Mouse (Mus musculus): ENCODE measurements at regions not wholly inside any gene's neighbourhood (a gene's known extent, or its start where the extent isn't known, plus 50 kb on each side); places are given as distances from the start of the nearest gene placed in this dataset.
A peak's percentile ranks its signal among the peaks of the same experiment; 100 is the strongest.

DNA sequence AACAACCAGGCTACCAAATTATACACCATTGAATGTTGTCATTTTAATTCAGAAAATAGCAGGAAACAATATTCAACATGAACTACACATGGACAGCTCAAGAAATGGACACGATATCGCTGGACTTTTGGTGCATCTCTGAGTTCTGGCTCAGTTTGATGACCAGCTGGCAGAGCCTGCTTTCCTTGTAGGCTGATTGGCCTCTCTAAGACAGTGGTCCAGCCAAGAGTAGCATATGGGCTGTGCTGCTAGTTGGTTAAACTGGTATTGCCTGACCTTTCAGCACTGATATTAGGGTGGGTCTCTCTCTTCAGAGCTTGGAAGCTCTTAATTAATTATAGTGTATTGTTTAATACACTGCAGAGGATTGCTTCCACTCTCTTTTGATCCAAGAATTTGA, 705.8 kb upstream of the Ddx18 start:
- no peak for DNase-seq

DNA sequence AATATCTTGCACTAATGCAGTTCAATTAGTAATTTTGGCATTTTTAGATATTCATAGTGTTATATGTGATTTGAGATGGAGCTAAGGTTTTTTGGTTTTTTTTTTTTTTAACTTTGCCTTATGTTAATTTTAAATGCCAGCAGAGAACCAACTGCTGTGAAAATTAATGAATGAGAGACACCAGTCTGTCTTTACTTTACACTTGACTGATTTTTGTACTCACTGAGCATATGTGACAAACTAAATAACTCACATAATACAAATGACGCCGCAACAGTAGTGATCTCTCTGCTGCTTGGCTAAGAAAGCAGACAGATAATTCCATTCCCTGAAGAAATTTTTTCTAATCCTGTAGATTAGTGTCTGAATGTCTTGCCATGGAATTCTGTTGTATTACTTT, 675.2 kb upstream of the Ddx18 start:
- DNase-seq: no peak

DNA sequence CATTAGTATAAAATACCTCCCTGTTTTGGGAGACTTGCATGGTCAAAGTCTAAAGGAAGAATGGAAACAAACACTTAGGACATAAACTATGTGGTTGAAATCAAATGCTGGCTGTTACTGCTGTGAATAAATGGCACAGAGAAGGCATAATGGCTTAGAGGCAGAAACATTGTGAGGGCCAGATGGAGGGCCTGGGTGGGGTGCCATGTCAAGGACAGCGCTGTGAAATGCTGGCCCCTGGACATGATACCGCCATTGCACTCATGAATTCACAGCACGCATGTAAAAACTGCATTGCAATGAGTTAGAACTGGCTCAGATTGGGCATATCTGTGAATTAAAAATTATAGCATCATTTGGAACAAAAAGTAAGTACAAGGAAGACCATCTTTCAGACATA, 673.7 kb upstream of the Ddx18 start:
- DNase-seq: no peak

DNA sequence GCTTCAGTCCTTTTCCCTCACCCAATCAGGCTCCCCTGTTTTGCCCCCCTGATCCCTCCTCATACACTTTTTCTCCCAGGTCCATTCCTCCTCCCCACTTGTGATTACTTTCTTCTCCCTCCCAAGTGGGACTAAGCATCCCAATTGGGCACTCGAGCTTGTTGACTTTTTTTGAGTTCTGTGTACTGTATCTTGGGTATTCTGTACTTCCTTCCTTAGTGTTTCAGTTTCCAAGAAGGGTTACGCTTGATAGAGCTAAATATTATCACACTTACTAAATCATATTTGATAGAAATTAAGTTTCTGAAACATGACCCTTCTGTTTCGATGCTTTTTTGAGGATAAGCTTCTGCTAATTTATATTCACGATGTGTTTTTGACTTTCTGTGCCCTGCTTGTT, 662.7 kb upstream of the Ddx18 start:
- no peak for DNase-seq

DNA sequence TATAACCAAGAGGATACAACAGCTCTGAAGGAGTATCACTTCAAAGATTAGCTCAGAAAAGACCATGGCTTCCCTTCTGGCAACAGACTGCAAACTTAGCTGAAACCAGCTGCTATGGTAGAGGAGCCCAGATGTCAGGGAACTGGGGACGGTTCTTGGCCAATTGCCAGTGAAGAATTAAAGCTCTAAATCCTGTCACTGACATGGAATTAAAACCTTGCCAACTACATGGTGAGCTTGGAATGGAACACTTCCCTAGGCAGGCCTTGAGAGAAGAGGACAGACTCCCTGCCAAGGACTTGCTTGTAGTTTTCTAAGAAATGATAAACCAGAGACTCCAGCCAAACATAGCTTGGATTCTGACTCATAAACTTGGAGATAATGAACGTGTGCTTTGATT, 644.7 kb upstream of the Ddx18 start:
- peak; percentile 5 for DNase-seq

DNA sequence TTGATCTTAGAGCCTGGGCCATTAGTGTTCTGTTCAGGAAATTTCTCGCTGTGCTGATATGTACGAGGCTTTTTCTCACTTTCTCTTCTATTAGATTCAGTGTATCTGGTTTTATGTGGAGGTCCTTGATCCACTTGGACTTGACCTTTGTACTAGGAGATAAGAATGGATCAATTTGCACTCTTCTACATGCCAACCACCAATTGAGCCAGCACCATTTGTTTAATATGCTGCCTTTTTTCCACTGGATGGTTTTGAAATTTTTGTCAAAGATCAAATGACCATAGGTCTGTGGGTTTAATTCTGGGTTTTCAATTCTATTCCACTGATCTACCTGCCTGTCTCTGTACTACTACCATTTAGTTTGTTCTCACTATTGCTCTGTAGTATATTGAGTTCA, 640.8 kb upstream of the Ddx18 start:
- no peak for DNase-seq

DNA sequence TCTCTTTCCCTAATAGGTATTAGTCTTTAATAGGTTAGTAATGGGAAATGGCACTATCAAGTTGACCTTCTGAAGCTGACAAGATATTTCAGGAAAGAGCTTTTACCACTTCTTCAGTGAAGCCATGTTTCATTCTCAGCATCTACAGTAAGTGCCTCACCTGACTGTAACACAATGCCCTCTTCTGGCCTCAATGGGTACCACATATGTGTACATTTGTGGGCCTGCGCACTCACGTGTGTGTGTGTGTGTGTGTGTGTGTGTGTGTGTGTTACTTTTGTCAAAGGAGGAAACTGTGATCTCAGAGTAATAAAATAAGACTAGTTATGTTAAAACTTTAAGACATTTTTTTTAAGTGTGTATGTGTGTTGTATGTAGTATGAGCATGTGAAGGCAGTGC, 601.8 kb upstream of the Ddx18 start:
- DNase-seq: peak; percentile 4

DNA sequence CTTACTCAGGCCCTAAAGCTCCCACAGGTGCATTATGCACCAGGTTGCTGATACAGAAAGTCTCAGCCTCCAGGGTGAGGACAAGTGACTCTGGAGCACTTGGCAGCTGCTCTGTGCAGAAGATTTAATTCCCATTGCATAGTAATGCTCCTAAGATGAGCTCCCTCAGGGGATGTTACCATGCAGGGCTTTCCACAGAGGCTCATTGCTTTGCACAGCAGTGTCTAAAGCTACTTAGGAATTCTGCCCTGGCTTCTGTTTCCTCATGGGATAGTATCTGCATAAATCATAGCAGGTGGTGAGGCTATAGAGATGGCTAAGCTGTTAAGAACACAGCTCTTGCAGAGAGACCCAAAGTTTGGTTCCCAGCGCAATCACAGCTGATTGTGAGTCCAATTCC, 594.0 kb upstream of the Ddx18 start:
- no peak for DNase-seq

DNA sequence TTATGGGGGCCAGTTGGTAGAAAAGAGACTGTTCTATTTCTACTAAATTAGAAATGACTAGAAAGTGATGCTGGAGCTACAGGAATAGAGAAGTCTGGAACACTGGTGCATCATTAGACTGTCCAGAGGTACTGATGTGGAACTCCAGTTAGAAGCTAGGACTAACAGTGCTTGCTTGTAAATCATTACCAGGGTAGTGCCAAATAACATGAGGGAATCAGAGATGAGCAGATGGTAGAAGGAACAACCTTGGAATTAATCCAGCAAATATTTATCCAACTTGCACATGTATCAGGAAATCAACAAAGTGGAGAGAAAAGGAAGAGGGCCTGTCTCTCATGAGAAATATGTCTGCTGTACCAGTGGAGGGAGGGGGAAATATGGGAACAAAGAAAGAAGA, 573.6 kb upstream of the Ddx18 start:
- no peak for DNase-seq

DNA sequence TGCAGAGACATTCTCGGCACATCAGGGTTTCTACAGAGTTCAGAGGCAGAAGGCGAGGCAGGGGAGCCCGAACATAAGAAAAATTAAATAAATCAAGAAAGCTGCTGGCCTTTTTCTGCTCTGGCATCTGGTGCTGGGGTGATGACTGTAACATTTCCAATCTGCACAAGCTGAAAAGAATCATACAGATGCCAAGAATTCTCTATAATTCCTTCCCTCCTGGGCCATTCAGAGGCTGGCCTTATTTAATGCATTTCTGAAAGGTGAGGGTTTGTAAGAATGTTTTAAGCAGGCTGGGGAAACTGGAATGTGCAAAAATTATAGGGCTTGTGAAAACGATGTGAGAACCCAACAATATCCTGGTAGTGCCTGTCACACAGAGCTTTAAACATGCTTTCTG, 556.2 kb upstream of the Ddx18 start:
- no peak for DNase-seq

DNA sequence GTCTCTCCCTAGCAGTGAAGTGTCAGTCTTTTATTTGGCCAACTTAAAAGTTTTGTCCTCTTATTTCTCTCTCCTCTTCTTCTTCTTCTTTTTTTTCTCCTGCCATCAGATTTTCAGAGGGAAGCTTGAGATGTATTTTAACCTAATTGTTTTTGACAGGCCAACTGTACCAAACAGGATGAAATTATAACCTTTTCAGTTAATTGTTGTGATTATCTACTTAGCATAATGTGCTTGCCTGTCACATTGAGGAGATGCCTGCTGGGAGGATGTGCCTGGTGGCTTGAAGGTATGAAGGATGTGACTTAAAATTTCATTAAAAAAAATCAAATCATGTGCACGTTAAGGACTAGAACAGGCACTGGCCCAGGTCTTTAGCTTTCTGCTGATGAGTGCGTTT, 527.9 kb upstream of the Ddx18 start:
- DNase-seq: no peak

DNA sequence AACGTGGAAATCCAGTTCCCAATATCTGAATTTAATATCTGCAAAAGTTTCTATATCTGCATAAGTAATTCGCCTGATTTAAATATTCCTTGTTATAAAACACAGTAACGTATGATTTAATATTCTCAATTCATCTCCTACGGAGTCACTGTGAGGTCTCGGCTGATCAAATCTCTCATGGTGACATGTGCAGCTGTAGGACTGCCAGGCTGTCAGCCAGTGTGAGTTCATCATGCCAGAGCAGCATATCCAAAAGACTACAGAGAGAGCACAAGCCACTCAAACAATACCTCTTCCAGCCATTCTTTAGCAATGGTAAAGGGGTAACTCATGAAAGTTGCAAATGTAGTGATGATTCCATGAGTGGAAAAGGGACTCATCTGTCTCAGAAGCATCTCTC, 514.7 kb upstream of the Ddx18 start:
- no peak for DNase-seq

DNA sequence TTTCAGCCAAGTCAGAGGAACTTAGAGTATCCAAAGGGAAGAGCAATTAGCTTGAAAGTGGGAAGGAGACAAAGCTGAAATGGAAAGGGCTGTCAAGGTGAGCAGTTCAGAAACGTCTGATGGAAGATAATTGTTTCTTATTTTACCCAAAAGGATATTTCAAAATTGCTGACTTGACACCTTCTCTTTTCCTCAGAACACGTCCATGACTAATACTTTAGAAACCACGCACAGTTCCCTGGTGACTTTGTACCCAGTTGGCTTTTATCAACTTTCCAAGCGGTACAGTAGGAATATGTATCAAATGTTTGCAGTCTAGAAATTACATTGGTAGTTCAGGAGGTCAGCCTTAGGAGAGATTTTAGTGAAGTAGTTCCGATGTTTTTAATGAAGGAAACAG, 508.3 kb upstream of the Ddx18 start:
- DNase-seq: no peak

DNA sequence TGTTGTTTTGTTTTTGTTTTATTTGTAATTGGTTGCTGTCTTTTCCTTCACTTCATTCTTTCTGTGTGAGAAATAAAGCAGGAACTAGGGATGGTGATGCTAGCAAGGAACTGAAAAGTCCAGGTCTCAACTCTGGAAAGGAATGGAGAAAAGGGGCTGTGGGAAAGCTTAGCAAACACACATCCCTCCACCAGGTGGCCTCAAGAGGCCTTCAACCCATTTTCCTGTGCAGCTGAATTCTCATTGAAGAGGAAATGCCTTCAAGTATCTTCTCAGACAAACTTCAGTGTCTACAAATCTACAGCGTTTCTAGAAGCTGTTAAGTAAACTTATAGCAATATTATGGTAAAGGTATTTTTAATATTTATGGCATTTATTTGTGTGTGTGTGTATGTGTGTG, 487.4 kb upstream of the Ddx18 start:
- no peak for DNase-seq

DNA sequence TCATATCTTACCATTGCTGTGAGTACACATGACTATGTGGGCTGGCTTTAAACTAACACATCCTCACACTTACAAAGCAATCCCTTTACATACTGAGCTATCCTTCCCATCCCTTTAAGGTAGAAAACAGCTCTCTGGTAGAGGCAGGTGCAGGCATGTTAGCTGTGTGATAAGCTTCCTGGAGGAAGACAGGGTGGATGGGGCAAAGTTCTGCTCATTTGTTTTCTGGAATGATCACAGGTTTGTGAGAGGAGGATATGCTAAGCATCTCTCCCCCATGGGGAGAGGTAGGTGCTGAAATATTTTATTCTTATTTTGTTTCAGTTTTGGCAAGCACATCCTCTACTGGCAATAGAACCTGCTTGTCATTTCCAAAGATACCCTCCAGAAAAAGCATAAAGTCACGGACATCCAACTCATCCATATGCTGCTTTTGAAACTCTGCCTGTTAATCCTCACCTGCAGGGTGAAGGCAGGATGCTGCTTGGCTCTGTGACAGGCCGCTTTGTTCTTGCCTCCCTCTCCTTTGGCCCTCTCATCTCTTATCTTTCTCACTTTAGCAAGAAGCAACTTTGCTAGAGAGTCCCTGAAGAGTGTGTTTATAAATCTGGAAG, 480.4 kb upstream of the Ddx18 start:
- DNase-seq: no peak

DNA sequence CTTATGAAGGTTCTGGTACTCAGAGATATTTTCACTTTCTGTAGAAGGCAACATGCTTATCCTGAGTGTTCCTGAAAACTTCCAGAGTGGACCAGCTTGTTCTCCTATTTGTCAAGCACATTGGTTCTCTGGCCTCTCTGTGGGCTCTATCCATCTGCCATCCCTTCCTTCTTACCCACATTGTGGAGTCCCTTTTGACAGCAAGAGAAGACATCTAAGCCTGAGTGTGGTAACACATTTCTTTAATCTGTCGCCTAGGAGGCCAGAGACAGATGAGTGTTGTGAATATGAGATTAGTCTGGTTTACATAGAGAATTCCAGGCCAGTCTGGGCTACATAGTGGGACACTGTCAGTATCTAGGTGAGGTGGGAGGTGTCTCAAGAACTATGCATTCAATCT, 476.1 kb upstream of the Ddx18 start:
- no peak for DNase-seq

DNA sequence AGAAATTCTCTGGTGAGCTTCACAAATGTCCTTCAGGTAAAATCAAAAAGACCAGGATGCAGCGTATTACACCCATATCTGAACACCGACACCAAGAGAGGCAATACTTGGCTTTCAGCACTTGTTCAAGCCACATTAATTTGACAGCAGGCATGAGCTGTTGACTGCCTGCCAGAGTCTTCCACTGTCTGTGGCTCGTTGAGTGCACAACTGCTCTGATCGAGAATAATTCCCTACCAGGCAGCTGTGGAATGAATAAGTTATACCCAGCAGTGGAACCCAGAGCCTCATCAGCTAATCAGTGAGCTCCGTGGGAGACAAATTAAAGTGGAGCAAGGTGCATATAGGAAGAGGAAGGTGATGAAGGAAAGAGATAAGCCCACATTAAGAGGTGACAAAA, 475.3 kb upstream of the Ddx18 start:
- DNase-seq: no peak

DNA sequence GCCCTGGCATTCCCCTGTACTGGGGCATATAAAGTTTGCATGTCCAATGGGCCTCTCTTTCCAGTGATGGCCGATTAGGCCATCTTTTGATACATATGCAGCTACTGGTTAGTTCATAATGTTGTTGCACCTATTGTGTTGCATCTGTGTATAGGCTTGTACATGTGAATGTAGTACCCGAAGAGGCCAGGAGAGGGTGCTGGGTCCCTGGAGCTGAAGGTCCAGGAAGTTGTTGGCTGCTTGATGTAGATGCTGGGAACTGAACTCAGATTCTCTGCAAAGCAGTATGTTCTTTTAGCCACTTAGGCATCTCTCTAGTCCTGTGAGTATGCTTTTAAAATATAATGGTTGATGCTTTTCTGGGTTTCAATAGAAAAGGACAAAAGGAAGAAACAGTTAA, 440.0 kb upstream of the Ddx18 start:
- DNase-seq: no peak

DNA sequence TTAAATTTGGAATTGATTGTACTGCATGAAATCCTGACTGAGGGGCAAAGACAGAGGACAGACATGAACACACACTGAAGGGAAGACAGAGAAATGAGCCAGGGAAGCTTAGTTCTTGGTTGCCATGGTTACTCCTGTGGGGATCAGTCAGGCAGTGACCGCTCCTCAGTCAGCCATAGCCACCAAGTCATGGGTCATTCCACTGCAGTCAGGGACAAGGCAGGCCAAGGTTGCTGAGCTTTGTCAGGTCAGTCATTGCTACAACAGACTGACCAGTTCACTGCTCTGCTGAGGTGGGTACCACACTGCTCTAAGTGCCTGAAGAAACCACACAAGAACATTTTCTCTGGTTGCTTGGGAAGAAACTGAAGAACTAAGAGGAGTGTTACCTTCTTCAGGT, 428.7 kb upstream of the Ddx18 start:
- no peak for DNase-seq

DNA sequence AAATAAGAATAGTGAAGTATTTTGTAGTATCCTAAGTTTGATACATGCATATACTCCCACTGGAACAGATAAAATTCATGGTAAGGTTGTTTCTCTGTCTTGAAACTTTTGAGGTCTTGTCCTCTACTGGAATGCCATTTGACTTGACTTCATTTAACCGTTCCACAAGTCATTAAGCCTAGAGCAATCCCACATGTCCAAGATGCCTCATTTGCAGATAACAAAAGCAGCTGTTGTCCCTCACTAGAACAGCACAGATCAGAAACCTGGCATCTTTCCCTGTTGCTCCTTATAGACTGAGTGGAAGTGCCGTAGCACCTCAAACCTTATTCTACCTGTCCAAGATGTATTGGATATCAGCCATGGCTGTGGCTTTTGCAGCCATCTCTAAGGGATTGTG, 422.9 kb upstream of the Ddx18 start:
- no peak for DNase-seq

DNA sequence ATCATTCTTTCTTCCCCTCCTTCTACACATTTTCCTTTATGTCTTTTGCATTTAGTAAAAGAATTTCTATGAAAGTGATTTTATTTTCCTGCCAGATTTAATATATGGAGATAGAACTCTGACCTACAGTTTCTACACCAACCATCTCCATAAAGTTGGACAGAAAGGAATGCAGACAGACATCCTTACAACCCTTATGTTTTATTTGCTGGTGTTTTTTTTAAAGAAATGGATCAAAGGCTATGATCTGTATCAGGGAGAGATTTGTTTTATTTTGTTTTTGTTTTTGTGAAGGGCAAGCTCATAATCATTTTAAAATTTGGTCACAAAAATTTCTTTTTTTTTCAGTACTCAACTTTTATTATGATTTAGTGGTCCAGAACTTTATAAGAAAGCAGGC, 391.2 kb upstream of the Ddx18 start:
- DNase-seq: no peak

DNA sequence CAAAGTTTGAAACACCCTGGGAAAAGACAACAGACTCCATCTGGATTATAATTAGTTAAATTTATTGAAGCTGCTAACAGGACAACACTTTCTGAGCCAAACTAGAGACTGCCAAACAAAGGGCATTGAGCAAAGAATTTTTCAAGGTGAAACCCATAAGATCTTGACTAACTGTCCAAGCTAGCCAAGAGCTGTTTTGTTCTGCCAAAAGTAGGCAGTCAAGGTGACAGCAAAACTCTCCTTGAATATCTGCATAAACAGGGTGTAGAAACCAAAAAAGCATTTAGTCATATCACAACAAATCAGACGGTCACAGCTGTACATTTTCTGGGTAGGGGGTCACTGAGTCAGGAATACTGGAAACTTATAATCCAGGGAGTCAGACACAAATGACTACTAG, 368.1 kb upstream of the Ddx18 start:
- DNase-seq: no peak
